12 mouse cellular contexts compared by ENCODE assay signal in the genomic region with DNA sequence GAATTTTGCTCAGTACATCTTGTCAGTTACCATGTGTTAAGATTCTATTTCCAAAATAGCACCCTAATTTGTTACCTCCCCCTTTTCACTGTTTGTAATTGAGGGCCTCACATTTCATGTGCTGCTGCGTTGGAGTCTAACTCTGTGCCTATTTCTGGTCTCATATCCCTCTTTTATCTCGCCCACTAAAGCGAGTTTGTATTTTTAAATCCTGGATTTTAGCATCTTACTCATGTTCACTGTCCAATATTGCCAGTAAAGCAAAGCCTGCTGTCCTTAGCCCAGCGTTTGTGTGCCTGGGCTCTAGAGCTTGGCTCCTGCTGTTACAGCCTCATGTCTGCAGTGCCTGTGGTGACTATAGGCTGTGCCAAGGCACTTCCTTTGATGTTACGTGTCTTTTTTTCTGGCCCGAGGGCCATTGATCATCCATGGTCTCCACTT.
DNase-seq lines count a peak whose midpoint lies in the region; ATAC-seq lines count a peak whose summit lies in the region.
"Had no signal": no experiment of that assay in that cellular context is flagged by ENCODE, and none has a peak within 500 bp of the region (broad histone marks: within the 10 kb centered on the region; RNA-seq: fewer than 3 reads in every experiment).

No protein-coding gene starts in this region.

- no peak overlapping the region for H3K9ac ChIP-seq in embryonic facial prominence, embryonic 15.5 days
- H3K9ac ChIP-seq: kidney, embryonic 15.5 days; liver, postnatal 0 days had no signal

- no peak for DNase-seq in embryonic facial prominence, embryonic 10.5 days (ENCODE audit: low spot score)
- peak; percentile 62 for DNase-seq in layer of hippocampus, adult 9-11 months
- DNase-seq in layer of hippocampus, adult 11-12 months (ENCODE audit: low spot score), result no peak
- DNase-seq in cerebellum, adult 9-10 months, result peak; percentile 61
- DNase-seq in left cerebral cortex, postnatal 4 days, result peak; percentile 8
- no peak for DNase-seq in ovary, adult 18-20 months (ENCODE audit: low spot score)
- no peak for DNase-seq in urinary bladder, postnatal 36 days (ENCODE audit: low spot score in 2 of 2)
- DNase-seq: gastrocnemius, postnatal 10 days; layer of hippocampus, postnatal 36 days; liver, postnatal 0 days had no signal

- ATAC-seq in embryonic facial prominence, embryonic 15.5 days (ENCODE audit: insufficient number of reproducible peaks, low FRiP score, low TSS enrichment, low read depth), result no peak
- ATAC-seq: liver, postnatal 0 days had no signal

- no peaks in the 10 kb centered on the region for H3K36me3 ChIP-seq in embryonic facial prominence, embryonic 15.5 days
- 0 out of 2 replicates have a peak, but pooled peaks cover 3% of the 10 kb centered on the region for H3K36me3 ChIP-seq in embryonic facial prominence, embryonic 10.5 days (replicated peaks)
- H3K36me3 ChIP-seq: kidney, embryonic 15.5 days had no signal

- H3K4me2 ChIP-seq in embryonic facial prominence, embryonic 15.5 days (replicated peaks), result no peak overlapping the region
- H3K4me2 ChIP-seq: kidney, embryonic 15.5 days had no signal

- intact Hi-C loops in left cerebral cortex, postnatal 4 days (cut with DNase I), result no loop called here

- H3K9me3 ChIP-seq in embryonic facial prominence, embryonic 15.5 days (replicated peaks), result no peaks in the 10 kb centered on the region
- H3K9me3 ChIP-seq in embryonic facial prominence, embryonic 10.5 days, result no peaks in the 10 kb centered on the region
- H3K9me3 ChIP-seq: kidney, embryonic 15.5 days had no signal

- H3K4me1 ChIP-seq in embryonic facial prominence, embryonic 15.5 days, result peaks cover 17% of the 10 kb centered on the region
- peaks cover 34% of the 10 kb centered on the region for H3K4me1 ChIP-seq in embryonic facial prominence, embryonic 10.5 days

- no peaks in the 10 kb centered on the region for H3K27me3 ChIP-seq in embryonic facial prominence, embryonic 15.5 days
- H3K27me3 ChIP-seq in embryonic facial prominence, embryonic 10.5 days (replicated peaks; ENCODE audit: low read depth, poor library complexity, severe bottlenecking), result no peaks in the 10 kb centered on the region
- H3K27me3 ChIP-seq: kidney, embryonic 15.5 days had no signal

- H3K27ac ChIP-seq in embryonic facial prominence, embryonic 15.5 days (replicated peaks), result 0 out of 2 replicates have a peak overlapping the region, but pooled peaks have one; percentile 17
- H3K27ac ChIP-seq in embryonic facial prominence, embryonic 10.5 days (replicated peaks), result no peak overlapping the region
- H3K27ac ChIP-seq: kidney, embryonic 15.5 days had no signal

- no peak overlapping the region for H3K4me3 ChIP-seq in embryonic facial prominence, embryonic 15.5 days (replicated peaks)
- no peak overlapping the region for H3K4me3 ChIP-seq in embryonic facial prominence, embryonic 10.5 days
- H3K4me3 ChIP-seq: kidney, embryonic 15.5 days had no signal

- 42% methylated on average over 6 of the region's 6 CpGs for WGBS in embryonic facial prominence, embryonic 15.5 days
- WGBS in embryonic facial prominence, embryonic 10.5 days, result 83% methylated on average over 6 of the region's 6 CpGs

Comparison
In these comparisons a context has a peak if more than half of its experiments do, and no peak if none do; other contexts are left out.
1. DNase-seq: peak in layer of hippocampus, adult 9-11 months (single experiment), cerebellum, adult 9-10 months (single experiment) and left cerebral cortex, postnatal 4 days (single experiment); none in embryonic facial prominence, embryonic 10.5 days (single experiment), layer of hippocampus, adult 11-12 months (single experiment), ovary, adult 18-20 months (single experiment) and urinary bladder, postnatal 36 days (0 of 2).